Mouse (Mus musculus) effector memory CD4-positive, alpha-beta T cell, adult 5 months (primary cell): Measurements from ENCODE around the gene Slc7a6. TPM values are rescaled to one million over a fixed set of nuclear protein-coding genes. Genes with fewer than 3 reads are reported as not detected.

Experiments used
- polyA plus RNA-seq: library from polyadenylated mRNA; unstranded; fragments of 100-300 nt; shearing (Covaris generic); gene quantifications from one replicate; pipeline ENCODE4 v1.2.1, GENCODE M21; 2017

The Slc7a6 gene
- polyA plus RNA-seq = 31.8 TPM

DNA sequence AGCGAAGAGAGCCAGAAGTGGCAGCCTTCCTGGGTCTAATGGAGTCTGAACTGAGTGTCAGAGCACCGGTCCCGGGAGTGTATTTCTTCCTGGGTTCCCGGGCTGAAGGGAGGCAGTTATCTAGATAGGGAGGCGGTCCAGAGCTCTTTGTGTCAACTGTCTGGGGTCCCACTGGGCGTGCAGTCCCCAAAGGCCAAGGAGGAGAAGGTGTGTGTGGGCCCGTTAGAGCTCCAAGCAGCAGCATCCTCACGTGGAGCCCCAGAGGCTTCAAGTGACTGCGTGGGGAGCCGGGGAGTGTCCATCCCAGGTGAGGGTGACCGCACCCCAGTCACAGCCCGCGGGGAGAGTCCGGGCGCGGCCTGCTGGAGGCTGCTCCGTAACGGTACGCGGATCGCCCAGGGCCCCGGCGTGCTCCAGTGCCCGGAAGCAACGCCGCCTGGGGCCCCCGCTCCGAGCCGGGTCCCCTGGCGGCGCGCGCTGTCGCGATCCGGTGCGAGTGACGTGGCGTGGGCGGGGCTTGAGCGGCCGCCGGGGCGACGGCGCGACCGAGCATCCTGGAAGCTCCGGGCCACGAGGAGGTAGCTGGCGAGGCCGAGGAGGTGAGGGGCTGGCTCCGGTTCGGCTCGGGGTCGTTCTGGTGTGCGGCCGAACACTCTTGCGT, at the start of gene Slc7a6:
Gene Slc7a6, plus strand, starts transcription at position 502 of the 661 bp plus-strand sequence.

DNA sequence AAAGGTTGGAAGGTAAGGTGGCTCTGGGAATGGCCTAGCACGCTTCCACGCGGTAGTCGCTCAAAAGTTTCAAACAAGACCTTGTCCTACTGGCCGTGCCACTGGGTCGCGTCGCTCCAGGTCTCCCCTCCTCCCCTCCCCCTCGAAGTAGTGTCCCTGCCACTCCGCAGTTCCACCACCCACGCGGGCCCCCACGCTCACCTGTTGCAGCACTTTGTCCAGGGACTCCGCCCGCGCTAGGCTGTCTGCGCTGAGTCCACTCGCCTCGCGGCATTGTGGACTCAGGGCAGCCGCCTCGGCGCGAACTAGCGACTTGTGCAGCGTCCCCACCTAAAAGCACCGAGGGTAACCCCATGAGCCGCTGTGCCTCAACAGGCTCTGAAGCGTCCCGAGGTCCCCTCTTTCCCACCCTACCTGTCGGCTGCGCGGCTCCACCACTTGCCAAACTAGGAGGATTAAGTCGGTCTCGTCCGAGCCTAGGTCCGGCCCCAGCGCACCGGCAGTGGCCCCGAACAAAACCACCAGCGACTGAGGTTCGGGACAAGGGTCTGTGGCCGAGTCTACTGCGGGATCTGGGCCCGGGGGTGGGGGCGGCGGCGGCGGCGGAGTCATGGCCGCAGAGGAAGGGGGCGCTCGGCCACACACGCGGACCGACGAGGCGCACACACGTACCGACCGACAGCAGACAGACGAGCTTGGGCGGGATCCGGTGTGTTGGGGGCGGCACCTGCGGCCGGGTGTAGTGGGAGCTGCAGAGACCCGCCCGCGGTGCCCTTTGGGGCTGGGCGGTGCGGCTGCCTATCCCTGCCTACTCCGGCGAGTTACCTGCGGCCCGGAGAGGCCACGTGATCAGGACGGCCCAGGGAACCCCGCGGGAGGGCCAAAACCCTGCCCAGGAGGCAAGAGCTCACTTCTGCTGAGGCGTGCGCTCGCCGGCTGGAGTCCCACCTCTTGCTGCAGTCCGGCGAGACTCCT, 32.2 kb upstream of the Slc7a6 start, which contains the start of gene Esrp2:
Gene Esrp2, minus strand, starts transcription at position 819 of the 975 bp plus-strand sequence.

DNA sequence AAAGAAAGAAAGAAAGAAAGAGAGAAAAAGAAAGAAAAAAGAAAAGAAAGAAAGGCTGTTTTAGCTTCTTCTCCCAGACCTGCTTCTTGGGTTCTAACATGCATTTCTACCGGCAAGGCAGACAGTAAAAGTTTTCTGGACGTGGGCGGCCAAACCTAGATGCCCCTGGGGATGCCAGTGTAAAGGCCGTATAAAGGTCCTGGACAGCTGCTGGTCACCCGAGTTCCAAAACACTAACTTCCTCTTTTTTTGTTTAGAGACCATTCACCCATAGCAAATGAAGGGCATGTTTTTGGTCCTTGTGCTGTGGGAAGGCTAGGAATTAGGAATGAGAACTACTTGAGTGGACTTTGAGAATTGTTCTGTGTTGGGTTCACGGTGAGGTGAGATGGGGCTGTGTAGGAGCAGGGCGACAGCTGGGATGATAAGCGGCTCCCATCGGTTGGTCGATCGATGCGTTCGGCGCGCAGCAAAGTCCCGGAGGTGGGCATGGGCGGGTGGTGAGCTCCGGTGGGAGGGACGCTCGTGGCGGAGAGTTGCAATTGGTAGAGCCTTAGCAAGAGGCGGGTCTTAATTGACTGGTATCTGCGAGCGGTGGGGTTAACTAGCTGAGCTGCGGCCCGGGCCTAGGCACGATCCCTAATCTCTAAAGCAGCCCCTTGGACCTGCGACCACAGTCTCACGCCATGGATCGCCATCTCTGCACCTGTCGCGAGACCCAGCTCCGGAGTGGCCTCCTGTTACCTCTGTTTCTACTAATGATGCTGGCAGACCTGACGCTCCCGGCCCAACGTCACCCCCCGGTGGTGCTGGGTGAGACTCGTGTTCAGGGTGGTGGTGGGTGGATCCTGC, 18.6 kb upstream of the Slc7a6 start, which contains the start of gene Pla2g15:
Gene Pla2g15, plus strand, starts transcription at position 599 of the 852 bp plus-strand sequence.

DNA sequence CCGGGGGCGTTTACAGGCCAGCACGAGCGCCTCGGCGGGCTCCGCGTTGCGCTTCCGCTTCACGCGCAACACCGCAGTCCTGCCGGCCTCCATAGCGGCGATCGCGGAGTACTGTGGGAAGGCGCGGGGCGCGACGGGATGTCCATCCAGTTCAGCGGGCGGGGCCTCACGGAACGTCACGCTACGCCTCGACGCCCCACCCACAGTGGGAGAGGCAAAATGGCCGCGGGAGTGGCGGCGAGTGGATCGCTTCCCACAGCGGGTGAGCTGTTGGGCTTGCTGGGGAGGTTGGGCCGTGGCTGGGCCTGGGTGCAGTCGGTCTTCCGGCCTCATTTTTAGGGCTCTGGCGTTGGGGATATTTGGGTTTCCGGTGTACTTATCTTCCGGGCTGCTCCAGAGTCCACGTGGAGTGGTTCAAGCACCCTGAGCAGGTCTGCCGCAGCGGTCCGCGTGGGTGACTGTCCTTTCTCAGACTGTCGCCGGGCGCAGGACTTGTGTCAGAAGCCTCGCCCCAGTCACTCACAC, 42.2 kb downstream of the Slc7a6 start, which contains the start of the genes Slc7a6os and Prmt7:
Gene Slc7a6os, minus strand, starts transcription at position 115 of the 525 bp plus-strand sequence.
Gene Prmt7, plus strand, starts transcription at position 116 of the 525 bp plus-strand sequence.

Other genes with a start within 250 kb of the Slc7a6 start
- gene Ctrl, start 235.0 kb upstream of the Slc7a6 start, polyA plus RNA-seq = 0.72 TPM
- gene Psmb10, start 230.4 kb upstream of the Slc7a6 start, polyA plus RNA-seq = 214 TPM
- 0.27 TPM for gene Lcat, start 225.5 kb upstream of the Slc7a6 start, polyA plus RNA-seq
- 13.7 TPM for gene Slc12a4, start 202.8 kb upstream of the Slc7a6 start, polyA plus RNA-seq
- gene Dpep3, start 189.4 kb upstream of the Slc7a6 start, polyA plus RNA-seq = not detected
- 37.3 TPM for gene Dus2, start 177.5 kb upstream of the Slc7a6 start, polyA plus RNA-seq
- gene Dpep2nb, start 162.9 kb upstream of the Slc7a6 start, polyA plus RNA-seq = not detected
- gene Ddx28, start 157.0 kb upstream of the Slc7a6 start, polyA plus RNA-seq = 7.9 TPM
- 184 TPM for gene Nfatc3, start 110.0 kb upstream of the Slc7a6 start, polyA plus RNA-seq
- gene Esrp2, start 31.9 kb upstream of the Slc7a6 start, polyA plus RNA-seq = 0.14 TPM
- gene Pla2g15, start 18.5 kb upstream of the Slc7a6 start, polyA plus RNA-seq = 2.9 TPM
- gene Slc7a6os, start 42.1 kb downstream of the Slc7a6 start, polyA plus RNA-seq = 70.6 TPM
- 35.1 TPM for gene Prmt7, start 42.1 kb downstream of the Slc7a6 start, polyA plus RNA-seq
- not detected for gene Smpd3, start 169.1 kb downstream of the Slc7a6 start, polyA plus RNA-seq
- 3.1 TPM for gene Zfp90, start 246.5 kb downstream of the Slc7a6 start, polyA plus RNA-seq